Mouse (Mus musculus) Patski (cell line): ENCODE results near the gene Ndst2. TPM values are rescaled to one million over a fixed set of nuclear protein-coding genes. Genes with fewer than 3 reads are reported as not detected.

ENCODE experiments used
- ATAC-seq: fragments of 100-300 bp; one replicate; pipeline ENCODE4 v1.8.0; 2021
- CTCF ChIA-PET: fragments of 350-600 bp; sonication (Branson Sonifier 250); formaldehyde crosslinking; loops from one replicate; lab custom pipeline; 2022; ENCODE audit warnings: inconsistent platforms; lab: Charles Lee
- POLR2A ChIA-PET: fragments of 350-600 bp; sonication (Branson Sonifier 250); formaldehyde crosslinking; loops from one replicate; lab custom pipeline; 2022; ENCODE audit warnings: antibody characterized with exemption, inconsistent platforms; lab: Charles Lee
- DNase-seq: peaks from one replicate; pipeline ENCODE4 v3.0.0-alpha.2; 2011; ENCODE audit warnings: low read depth, low spot score
- H3K27me3 ChIP-seq: fragments of 371-371 bp; one replicate; pipeline ENCODE4 v1.5.1; 2021
- CTCF ChIP-seq: fragments of 100-300 bp; IDR thresholded peaks from one replicate; pipeline ENCODE4 v1.5.1; 2021
- in situ Hi-C: fragments of 300-500 bp; cut with MboI; formaldehyde crosslinking; loops from 3 replicates; pipeline ENCODE4 v1.11.1; 2018; ENCODE audit warnings: low pct_unique_long_range_greater_than_20kb, mixed read lengths
- polyA plus RNA-seq: library from polyadenylated mRNA; unstranded; gene quantifications from one replicate; pipeline ENCODE4 v1.2.3, GENCODE M21; 2021

The Ndst2 gene
- polyA plus RNA-seq, 1 experiment from 2014 or later = 44.6 TPM

- H3K27me3 ChIP-seq = no peaks in the 10 kb centered on the region
- no peak for DNase-seq
- CTCF ChIA-PET = interaction anchor here (1.3 to 2.2 kb wide), 3 partner anchors 13 to 35 kb away, joined by 3 to 7 read pairs (median 4); no protein-coding TSS in a partner anchor
- POLR2A ChIA-PET = interaction anchor here (0.7 kb wide), 1 partner anchor 69 kb away, joined by 4 read pairs; the partner anchor contains the start of gene Plau
- no peak for TF ChIP-seq CTCF
- in situ Hi-C loops = loop anchor here (5.0 kb wide), 1 partner anchor 34 kb away; no protein-coding TSS in a partner anchor
- ATAC-seq = no peak
Observed at GRCm38 (mm10) chr14:20767936-20768335, 33.6 kb upstream of the Ndst2 start.

- DNase-seq (peak; percentile 71), ATAC-seq (peak; percentile 84)
- no peaks in the 10 kb centered on the region for H3K27me3 ChIP-seq
- in situ Hi-C loops = loop anchor here (5.0 kb wide), 1 partner anchor 37 kb away; no protein-coding TSS in a partner anchor
- no peak for TF ChIP-seq CTCF
- CTCF ChIA-PET = interaction anchor here (0.7 to 2.4 kb wide), 12 partner anchors 11 to 121 kb away, joined by 3 to 13 read pairs (median 6); no protein-coding TSS in a partner anchor
- POLR2A ChIA-PET = interaction anchor here (0.6 to 1.0 kb wide), 2 partner anchors 8 to 33 kb away, joined by 3 to 4 read pairs; no protein-coding TSS in a partner anchor
Observed at GRCm38 (mm10) chr14:20765642-20766258, 31.4 kb upstream of the Ndst2 start.

GRCm38 (mm10) chr14:20764942-20765341 lies 30.6 kb upstream of the Ndst2 start:
- ChIA-PET CTCF (interaction anchor here (1.2 to 2.4 kb wide), 6 partner anchors 11 to 122 kb away, joined by 3 to 13 read pairs (median 6); no protein-coding TSS in a partner anchor), POLR2A (interaction anchor here (0.9 to 1.3 kb wide), 3 partner anchors 9 to 31 kb away, joined by 3 to 5 read pairs (median 3); no protein-coding TSS in a partner anchor)
- TF ChIP-seq CTCF = no peak
- no peak for DNase-seq
- ATAC-seq = no peak
- in situ Hi-C loops = loop anchor here (5.0 kb wide), 1 partner anchor 37 kb away; no protein-coding TSS in a partner anchor
- no peaks in the 10 kb centered on the region for H3K27me3 ChIP-seq

DNA sequence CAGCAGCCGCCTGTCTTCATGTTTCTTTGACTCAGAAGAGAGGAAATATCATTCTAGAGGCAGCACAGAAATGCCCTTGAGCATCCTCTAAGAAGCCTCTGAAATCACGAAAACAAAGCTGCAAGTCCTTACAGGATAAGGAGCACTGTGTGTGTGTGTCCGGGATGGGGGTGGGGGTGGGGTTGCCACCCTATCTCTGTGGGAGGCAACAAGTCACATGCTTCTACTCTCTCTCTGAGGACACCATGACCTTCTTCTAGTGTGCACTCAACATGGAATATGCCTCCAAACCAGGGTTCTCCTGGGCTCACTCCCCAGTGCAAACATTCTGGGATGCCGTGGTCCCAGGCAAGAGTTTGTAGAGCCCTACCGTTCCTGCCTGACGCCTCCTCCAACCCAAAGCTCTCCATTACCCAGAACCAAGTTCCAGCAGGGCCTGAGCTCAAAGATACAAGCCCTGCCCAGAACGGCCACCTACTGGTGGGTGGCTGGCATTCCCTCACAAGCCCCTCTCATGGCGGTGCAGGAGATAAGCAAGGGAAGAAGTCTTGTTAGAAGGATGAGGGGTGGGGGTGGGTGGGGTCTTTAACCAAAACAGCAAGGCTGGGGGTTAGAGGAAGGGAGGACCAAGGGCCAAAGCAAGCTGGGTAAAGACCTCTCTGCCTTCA lies 24.5 kb upstream of the Ndst2 start:
- DNase-seq = no peak
- no peaks in the 10 kb centered on the region for H3K27me3 ChIP-seq
- CTCF ChIA-PET = interaction anchor here (1.1 to 2.4 kb wide), 5 partner anchors 12 to 60 kb away, joined by 3 to 8 read pairs (median 3); no protein-coding TSS in a partner anchor
- no peak for TF ChIP-seq CTCF
- ATAC-seq = no peak
- in situ Hi-C loops = no loop called here
- POLR2A ChIA-PET = no interaction called here

DNA sequence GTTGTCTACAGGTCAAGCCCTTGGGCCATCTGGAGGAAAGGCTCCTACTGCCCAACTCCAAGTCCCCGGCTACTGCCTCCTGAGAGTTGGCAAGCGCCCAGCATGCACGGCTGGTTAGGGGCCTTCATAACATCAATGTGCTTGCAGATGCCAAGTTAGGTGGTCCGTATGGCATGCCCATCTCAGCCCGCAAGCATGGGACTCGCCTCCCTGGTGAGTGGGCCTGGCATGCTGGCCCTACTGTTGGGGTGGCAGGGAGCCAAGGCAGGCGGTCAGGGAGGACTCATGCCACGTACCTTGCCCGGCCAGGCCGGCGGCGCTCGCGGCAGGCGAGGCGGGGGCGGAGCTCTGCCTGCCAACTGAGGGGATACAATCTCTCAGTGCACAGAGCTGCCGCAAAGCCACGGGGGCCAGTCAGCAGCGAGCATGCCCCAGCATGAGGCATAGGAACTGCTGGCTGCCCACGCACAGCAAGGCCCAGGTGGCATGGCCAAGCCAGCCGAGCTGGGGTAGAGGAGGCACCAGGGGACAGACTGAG lies 23.1 kb upstream of the Ndst2 start:
- ATAC-seq (no peak), DNase-seq (no peak)
- ChIA-PET POLR2A (interaction anchor here (0.6 kb wide), 1 partner anchor 9 kb away, joined by 3 read pairs; no protein-coding TSS in a partner anchor), CTCF (interaction anchor here (1.3 to 2.4 kb wide), 2 partner anchors 10 to 20 kb away, joined by 3 to 8 read pairs; no protein-coding TSS in a partner anchor)
- TF ChIP-seq CTCF = no peak
- no peaks in the 10 kb centered on the region for H3K27me3 ChIP-seq
- in situ Hi-C loops = no loop called here

- no peak for TF ChIP-seq CTCF
- no peak for ATAC-seq
Observed at GRCm38 (mm10) chr14:20753792-20754191, 19.4 kb upstream of the Ndst2 start.

GRCm38 (mm10) chr14:20750503-20750902 lies 16.1 kb upstream of the Ndst2 start:
- ATAC-seq = no peak

More at GRCm38 (mm10) chr14:20753792-20754191, 19.4 kb upstream of the Ndst2 start:
- ChIA-PET CTCF (interaction anchor here (2.1 kb wide), 1 partner anchor 11 kb away, joined by 13 read pairs; no protein-coding TSS in a partner anchor), POLR2A (no interaction called here)
- DNase-seq = no peak
- no peaks in the 10 kb centered on the region for H3K27me3 ChIP-seq
- in situ Hi-C loops = no loop called here

DNA sequence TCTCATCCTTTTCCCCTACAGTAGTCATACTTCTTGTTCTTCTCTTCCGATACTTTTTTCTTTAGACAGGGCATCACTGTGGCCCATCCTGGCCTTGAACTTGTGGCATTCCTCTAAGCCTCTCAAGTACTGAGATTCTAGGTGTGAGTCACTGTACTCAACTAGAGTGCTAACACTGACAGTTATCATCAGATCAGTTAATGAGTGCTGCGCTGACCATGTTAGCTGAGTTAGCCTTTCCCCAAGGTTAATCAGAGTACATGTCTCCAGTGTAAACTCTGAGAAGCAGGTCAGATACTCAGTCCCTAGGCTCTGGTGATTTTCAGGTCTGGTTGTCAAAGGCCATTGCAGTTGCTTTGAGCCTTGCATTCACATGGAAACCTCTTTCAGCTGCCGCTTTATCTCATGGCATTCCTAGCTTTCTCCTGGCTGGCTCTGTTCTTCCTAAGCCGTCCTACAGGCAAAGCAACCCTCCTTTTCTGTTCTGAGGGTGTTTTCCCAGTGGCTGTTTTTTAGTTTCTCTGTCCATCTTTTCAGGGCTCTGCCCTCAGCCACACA lies 15.2 kb upstream of the Ndst2 start:
- no peaks in the 10 kb centered on the region for H3K27me3 ChIP-seq
- in situ Hi-C loops = no loop called here
- no peak for DNase-seq
- ATAC-seq = no peak
- TF ChIP-seq CTCF = no peak
- CTCF ChIA-PET = interaction anchor here (1.1 to 1.3 kb wide), 2 partner anchors 10 to 49 kb away, joined by 3 read pairs; no protein-coding TSS in a partner anchor
- POLR2A ChIA-PET = no interaction called here

More at GRCm38 (mm10) chr14:20750503-20750902, 16.1 kb upstream of the Ndst2 start:
- in situ Hi-C loops = no loop called here
- POLR2A ChIA-PET = no interaction called here
- no peak for DNase-seq
- CTCF ChIA-PET = interaction anchor here (1.1 kb wide), 1 partner anchor 49 kb away, joined by 3 read pairs; no protein-coding TSS in a partner anchor
- no peak for TF ChIP-seq CTCF
- H3K27me3 ChIP-seq = no peaks in the 10 kb centered on the region

DNA sequence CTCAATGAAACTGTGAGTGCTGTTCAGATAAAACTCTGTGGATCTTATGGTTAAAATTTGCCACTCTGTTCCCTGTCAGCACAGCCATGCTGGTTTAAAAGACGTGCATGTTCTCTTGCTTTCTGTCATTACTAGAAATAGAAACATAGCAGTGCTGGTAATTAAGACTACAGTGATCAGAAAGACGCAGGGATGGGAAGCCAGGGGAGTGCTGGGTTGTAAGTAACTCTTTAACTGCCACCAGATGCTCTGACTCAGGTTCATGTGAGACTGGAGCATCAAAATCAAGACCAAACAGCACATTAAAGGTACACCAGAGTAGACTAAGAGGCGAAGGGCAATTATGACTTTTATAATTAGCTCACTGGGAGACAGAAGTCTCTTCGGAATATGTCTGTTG lies 14.0 kb upstream of the Ndst2 start:
- POLR2A ChIA-PET = no interaction called here
- in situ Hi-C loops = no loop called here
- ATAC-seq (no peak), DNase-seq (no peak)
- no peak for TF ChIP-seq CTCF
- no peaks in the 10 kb centered on the region for H3K27me3 ChIP-seq
- CTCF ChIA-PET = interaction anchor here (1.3 kb wide), 1 partner anchor 12 kb away, joined by 3 read pairs; no protein-coding TSS in a partner anchor
